Mouse (Mus musculus): Measurements from ENCODE around the gene Gpsm3.

Gene Gpsm3

GRCm38 (mm10) chr17:34631647-34632046 is 42.0 kb downstream of the Gpsm3 start:
- DNase-seq = no peak

GRCm38 (mm10) chr17:34632261-34632691 is 42.7 kb downstream of the Gpsm3 start:
- peak; percentile 87 for DNase-seq

- DNase-seq = no peak
Observed at GRCm38 (mm10) chr17:34635671-34636070, 46.1 kb downstream of the Gpsm3 start.

GRCm38 (mm10) chr17:34637459-34637858 is 47.9 kb downstream of the Gpsm3 start:
- no peak for DNase-seq

- no peak for DNase-seq
Observed at GRCm38 (mm10) chr17:34639461-34640255, 50.1 kb downstream of the Gpsm3 start.

- DNase-seq = peak; percentile 65
Observed at GRCm38 (mm10) chr17:34640778-34641601, 51.4 kb downstream of the Gpsm3 start.

All from kidney, postnatal 10 days (tissue).